In genomic region chr8:47994618-47995274, GRCm38 (mm10) we compare ENCODE assay signal across 8 mouse cellular contexts. TPM values are rescaled to one million over a fixed set of nuclear protein-coding genes. Genes with fewer than 3 reads are reported as not detected.
DNase-seq lines count a peak whose midpoint lies in the region; ATAC-seq lines count a peak whose summit lies in the region.

No protein-coding gene starts in this region.

- WGBS in kidney, embryonic 16.5 days: 47% methylated on average over 25 of the region's 25 CpGs

- H3K4me2 ChIP-seq in kidney, embryonic 16.5 days (replicated peaks; ENCODE audit: low read depth, low read length): peak overlapping the region; percentile 42

- no peak for ATAC-seq in kidney, embryonic 16.5 days (ENCODE audit: low FRiP score, low TSS enrichment)
- ATAC-seq in megakaryocyte-erythroid progenitor cell, adult 5-6 weeks (replicated peaks; ENCODE audit: low FRiP score, low TSS enrichment, poor library complexity, severe bottlenecking): peak; percentile 66
- ATAC-seq in monocyte, adult 5-6 weeks (replicated peaks; ENCODE audit: insufficient number of reproducible peaks, low FRiP score, low TSS enrichment, poor library complexity, severe bottlenecking): no peak

- peak overlapping the region; percentile 13; the same call in 1 of the 2 replicates for H3K4me3 ChIP-seq in kidney, embryonic 16.5 days (ENCODE audit: low read length)

- DNase-seq in adrenal gland, postnatal 14 days: peak; percentile 26
- no peak for DNase-seq in adrenal gland, adult 18-20 months (ENCODE audit: low spot score in 2 of 2)
- DNase-seq in heart, adult 18-20 months: peak; percentile 48 to 65
- no peak for DNase-seq in retina, embryonic 14.5 days (ENCODE audit: low spot score)
- no peak for DNase-seq in frontal cortex, postnatal 10 days (ENCODE audit: low spot score in 2 of 2)

- no peaks in the 10 kb centered on the region for H3K9me3 ChIP-seq in kidney, embryonic 16.5 days (ENCODE audit: low read length)

- H3K9ac ChIP-seq in kidney, embryonic 16.5 days (replicated peaks; ENCODE audit: low read length): no peak overlapping the region

- peaks cover 30% of the 10 kb centered on the region for H3K4me1 ChIP-seq in kidney, embryonic 16.5 days (ENCODE audit: insufficient read depth, low read length)

- peak overlapping the region; percentile 76 for H3K27ac ChIP-seq in kidney, embryonic 16.5 days (ENCODE audit: low read length)

- no peaks in the 10 kb centered on the region for H3K27me3 ChIP-seq in kidney, embryonic 16.5 days (ENCODE audit: insufficient read depth, low read length)

- no peaks in the 10 kb centered on the region for H3K36me3 ChIP-seq in kidney, embryonic 16.5 days (ENCODE audit: insufficient read depth, low read length)

RNA-seq across cellular contexts. Expression of gene Wwc2, which starts 4.0 kb away (rescaled TPM):
- 24.6 and 26.5 TPM in 2 replicates for total RNA-seq in adrenal gland, postnatal 14 days (2021)
- 10 to 100 TPM; 22.1 to 24.3 TPM for total RNA-seq in adrenal gland, adult 18-20 months (2021)
- total RNA-seq in heart, adult 18-20 months (2021): 10 to 100 TPM; 24.6 to 24.7 TPM
- 16.7 and 17.9 TPM in 2 replicates for polyA plus RNA-seq in kidney, embryonic 16.5 days (2015; fragmentation: Nextera tagmentation; extraction: Ambion mirVana)
- 5.1 and 5.8 TPM in 2 replicates for total RNA-seq in megakaryocyte-erythroid progenitor cell, adult 5-6 weeks (2014; fragmentation: Nextera tagmentation)
- 6.3 and 6.8 TPM in 2 replicates for total RNA-seq in megakaryocyte-erythroid progenitor cell, adult 5-6 weeks (2017)
- 1.1 to 3.0 TPM (median 2.9 TPM) in 3 replicates for total RNA-seq in monocyte, adult 5-6 weeks (2017)

Comparison
In these comparisons a context has a peak if more than half of its experiments do, and no peak if none do; other contexts are left out.
1. DNase-seq: peak in adrenal gland, postnatal 14 days (single experiment) and heart, adult 18-20 months (2 of 2); none in adrenal gland, adult 18-20 months (0 of 2), retina, embryonic 14.5 days (single experiment) and frontal cortex, postnatal 10 days (0 of 2).